Mouse (Mus musculus) left cerebral cortex, adult 8-10 months (tissue): Measurements from ENCODE around the gene Alox5ap. TPM values are rescaled to one million over a fixed set of nuclear protein-coding genes. Genes with fewer than 3 reads are reported as not detected.

ENCODE experiments used
- microRNA-seq, 2 experiments: library from miRNA; unstranded; fragments of <30 nt; microRNA quantifications; one replicate each; pipeline ENCODE4 v1.2.0; 2022
- total RNA-seq, 4 experiments: library from RNA; stranded (reverse); gene quantifications; 2 replicates each; pipeline ENCODE4 v1.2.4; 2022

Alox5ap gene
- total RNA-seq, 4 experiments from 2014 or later = 6.7 to 14.3 (median 11.2) TPM

Small RNAs within 50 kb of the gene (microRNA-seq; reads per million reads assigned to microRNA genes)
- gene Gm24105 = 0 reads per million in 2 experiments

Other genes with a start within 250 kb of the Alox5ap start
- 10 to 100 TPM; 39.9 to 45.5 (median 41.6) TPM for gene Uspl1, start 80.4 kb upstream of the Alox5ap start, total RNA-seq
- 100 to 1,000 TPM; 120 to 137 (median 132) TPM for gene Hmgb1, start 80.3 kb upstream of the Alox5ap start, total RNA-seq
- gene Medag, start 147.0 kb downstream of the Alox5ap start, total RNA-seq = 10 to 100 TPM; 12.1 to 17.6 (median 15.0) TPM
- gene Tex26, start 174.9 kb downstream of the Alox5ap start, total RNA-seq = 1 to 10 TPM in 1 of 4 experiments, under 1 TPM in 3; 0.32 to 1.6 (median 0.80) TPM